Mouse (Mus musculus) left cerebral cortex, postnatal 25 days (tissue): ENCODE results near the gene Oxsm. TPM values are rescaled to one million over a fixed set of nuclear protein-coding genes. Genes with fewer than 3 reads are reported as not detected.
A peak's percentile ranks its signal among the peaks of the same experiment; 100 is the strongest.

Experiments
- DNase-seq, 2 experiments: peaks; one replicate each; pipeline ENCODE4 v3.0.0; 2022; ENCODE audit warnings: low spot score in 2 of 2, mixed read lengths in 1 of 2
- intact Hi-C: fragments of 180-260 bp; cut with DNase I; formaldehyde crosslinking; loops from one replicate; pipeline ENCODE4 v1.15.1; 2025
- total RNA-seq, 2 experiments: library from RNA; stranded (reverse); gene quantifications; 2 replicates each; pipeline ENCODE4 v1.2.3; 2021

Oxsm gene
- total RNA-seq, 2 experiments from 2014 or later: 10.9 to 11.2 TPM

GRCm38 (mm10) chr14:16243603-16244209, 5.9 kb downstream of the Oxsm start:
- peak in 1 of 2 experiments; percentile 2 for DNase-seq
- intact Hi-C loops: no loop called here

- intact Hi-C loops: no loop called here
- peak; percentile 92 to 93 for DNase-seq
These were observed 6.5 kb downstream of the Oxsm start for GRCm38 (mm10) chr14:16242947-16243602.

- intact Hi-C loops: no loop called here
- no peak for DNase-seq
These were observed 7.3 kb downstream of the Oxsm start for GRCm38 (mm10) chr14:16242193-16242815.

- no peak for DNase-seq
- intact Hi-C loops: no loop called here
These were observed 13.1 kb downstream of the Oxsm start for GRCm38 (mm10) chr14:16236466-16236865.

- DNase-seq: no peak
- intact Hi-C loops: no loop called here
These were observed 16.1 kb downstream of the Oxsm start for GRCm38 (mm10) chr14:16233515-16233914.

- no peak for DNase-seq
- intact Hi-C loops: no loop called here
These were observed 19.0 kb downstream of the Oxsm start for GRCm38 (mm10) chr14:16230581-16230980.

- DNase-seq: no peak
- intact Hi-C loops: no loop called here
These were observed 20.2 kb downstream of the Oxsm start for GRCm38 (mm10) chr14:16229395-16229794.

- intact Hi-C loops: no loop called here
- DNase-seq: peak in 1 of 2 experiments; percentile 25
These were observed 30.6 kb downstream of the Oxsm start for GRCm38 (mm10) chr14:16219015-16219414.

- DNase-seq: no peak
- intact Hi-C loops: no loop called here
These were observed 41.9 kb downstream of the Oxsm start for GRCm38 (mm10) chr14:16207722-16208121.

- no peak for DNase-seq
- intact Hi-C loops: no loop called here
These were observed 47.9 kb downstream of the Oxsm start for GRCm38 (mm10) chr14:16201673-16202072.

- intact Hi-C loops: no loop called here
- peak; percentile 49 to 64 for DNase-seq
These were observed 48.5 kb downstream of the Oxsm start for GRCm38 (mm10) chr14:16200969-16201638.

GRCm38 (mm10) chr14:16200220-16200912, 49.2 kb downstream of the Oxsm start:
- no peak for DNase-seq
- intact Hi-C loops: no loop called here

- DNase-seq: peak in 1 of 2 experiments; percentile 20
- intact Hi-C loops: loop anchor here (5.0 to 10.0 kb wide), 4 partner anchors 842 to 1714 kb away; no protein-coding TSS in a partner anchor
These were observed 53.1 kb downstream of the Oxsm start for GRCm38 (mm10) chr14:16196518-16196917.

GRCm38 (mm10) chr14:16195486-16195885, 54.1 kb downstream of the Oxsm start:
- DNase-seq: no peak
- intact Hi-C loops: loop anchor here (5.0 to 10.0 kb wide), 4 partner anchors 841 to 1713 kb away; no protein-coding TSS in a partner anchor

GRCm38 (mm10) chr14:16194125-16194524, 55.5 kb downstream of the Oxsm start:
- intact Hi-C loops: loop anchor here (10.0 kb wide), 2 partner anchors 839 to 1199 kb away; no protein-coding TSS in a partner anchor
- no peak for DNase-seq

GRCm38 (mm10) chr14:16189142-16189541, 60.5 kb downstream of the Oxsm start:
- intact Hi-C loops: no loop called here
- no peak for DNase-seq
